Mouse (Mus musculus) urinary bladder, postnatal 25 days (tissue): ENCODE measurements around the gene Pou4f2.

Experiments
- DNase-seq: peaks from one replicate; pipeline ENCODE4 v3.0.0; 2022; ENCODE audit warnings: low spot score

Gene Pou4f2

DNA sequence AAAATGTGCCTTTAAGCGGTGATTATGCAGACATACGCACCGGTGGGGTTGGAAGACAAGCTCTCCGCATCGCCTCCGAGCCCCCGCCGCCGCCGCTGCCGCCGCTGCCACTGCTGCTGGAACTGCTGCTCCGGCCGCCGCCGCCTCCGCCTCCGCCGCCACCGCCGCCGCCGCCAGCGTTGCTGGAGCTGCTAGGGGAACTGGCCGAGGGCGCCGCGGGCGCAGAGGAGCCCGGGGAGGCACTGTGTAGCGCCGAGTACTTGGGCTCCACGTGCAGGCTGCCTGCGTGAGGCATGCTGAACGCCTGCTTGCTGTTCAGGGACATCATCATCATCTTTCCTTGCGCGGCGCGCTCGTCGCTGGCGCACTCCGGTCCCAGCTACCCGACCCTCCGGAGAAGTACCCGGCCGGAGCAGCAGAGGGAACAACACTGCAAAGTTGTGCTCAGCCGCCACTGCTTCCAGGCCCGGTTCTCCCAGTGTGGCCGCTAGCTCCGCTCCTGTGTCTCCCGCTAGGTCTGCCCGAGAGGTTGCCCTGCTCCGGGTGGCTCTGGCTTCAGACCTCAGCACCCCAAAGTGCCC lies at the start of gene Pou4f2:
Gene Pou4f2, minus strand, starts transcription at position 575 of the 581 bp plus-strand sequence.
- no peak for DNase-seq

- DNase-seq, result no peak
Measured at GRCm38 (mm10) chr8:78477051-78477829, 40.8 kb upstream of the Pou4f2 start.

DNA sequence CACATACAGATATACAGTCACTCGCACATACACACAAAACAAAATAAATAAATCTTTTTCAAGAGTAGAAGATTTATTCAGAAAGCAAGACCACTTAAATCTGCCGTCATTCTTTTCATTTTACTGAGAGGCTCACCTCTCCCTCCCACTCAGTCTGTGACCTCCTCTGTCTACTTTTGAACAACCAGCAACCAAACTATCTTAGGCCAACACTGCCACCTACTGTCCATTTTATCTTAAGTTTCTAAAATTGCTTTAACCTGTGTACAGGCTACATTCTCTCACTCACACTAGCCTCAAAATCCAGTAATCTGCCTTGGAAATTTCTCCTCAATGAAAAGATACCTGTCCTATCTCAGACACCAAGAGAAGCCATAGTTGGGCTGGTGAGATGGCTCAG lies 31.4 kb upstream of the Pou4f2 start:
- no peak for DNase-seq

- no peak for DNase-seq
Measured at GRCm38 (mm10) chr8:78463941-78464340, 27.5 kb upstream of the Pou4f2 start.

DNA sequence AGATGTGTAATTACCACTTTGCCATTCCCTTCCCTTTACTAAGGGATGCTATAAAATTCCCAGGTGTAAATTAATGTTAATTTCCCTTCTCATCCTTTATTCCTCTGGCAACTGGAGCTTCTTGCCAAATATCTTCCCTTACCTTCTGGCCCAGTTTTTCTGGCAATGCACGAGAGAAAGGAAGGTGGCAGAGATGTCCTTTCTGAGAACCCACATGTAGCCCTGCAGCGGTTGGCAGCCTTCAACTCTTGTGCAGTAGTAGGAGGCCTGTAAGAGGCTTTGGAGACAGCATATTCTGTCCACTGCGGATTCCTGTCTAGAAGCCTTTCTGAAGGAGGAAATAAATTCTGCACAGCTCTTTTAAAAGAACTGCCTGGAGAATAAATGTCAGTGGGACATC lies 20.0 kb upstream of the Pou4f2 start:
- no peak for DNase-seq

GRCm38 (mm10) chr8:78442781-78443180 lies 6.3 kb upstream of the Pou4f2 start:
- DNase-seq, result no peak

DNA sequence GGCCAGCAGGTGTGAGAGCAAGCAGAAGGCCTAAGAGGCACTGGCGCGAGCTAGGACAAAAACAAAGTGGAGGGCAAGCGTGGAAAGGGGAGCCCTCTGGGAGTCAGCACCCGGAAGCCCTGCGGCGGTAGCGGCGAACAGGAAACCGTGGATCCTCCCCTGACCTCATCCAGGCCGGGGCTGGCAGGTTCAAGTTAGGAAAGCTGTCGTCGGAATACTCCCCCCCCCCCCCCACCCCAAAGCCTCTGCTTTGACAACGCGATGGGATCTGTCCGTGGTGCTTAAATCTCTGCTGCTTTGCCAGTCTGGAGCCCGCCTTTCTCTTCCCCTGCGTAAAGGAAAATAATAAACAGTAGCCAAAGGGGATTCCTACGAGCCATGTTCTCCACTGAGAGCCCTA lies 1.7 kb upstream of the Pou4f2 start:
- peak; percentile 29 for DNase-seq

GRCm38 (mm10) chr8:78437140-78438045 lies 948 bp upstream of the Pou4f2 start:
- no peak for DNase-seq

GRCm38 (mm10) chr8:78436661-78437060 lies 216 bp upstream of the Pou4f2 start:
- DNase-seq, result no peak

DNA sequence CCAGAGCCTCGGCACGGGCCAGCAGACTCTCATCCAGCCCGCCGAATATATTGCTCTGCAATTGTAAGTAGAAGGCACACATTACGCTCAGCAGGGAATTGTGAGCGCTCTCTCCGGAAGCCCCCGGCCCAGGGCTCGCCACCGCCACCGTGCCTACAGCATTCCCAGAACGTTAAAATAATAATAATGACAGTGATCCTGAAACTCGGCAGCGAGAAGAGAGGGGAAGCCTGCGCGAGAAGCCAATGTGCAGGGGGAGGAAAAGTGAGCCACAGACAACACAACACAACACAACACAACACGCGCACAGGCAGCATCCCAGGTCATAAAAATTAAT lies 853 bp downstream of the Pou4f2 start:
- no peak for DNase-seq

- no peak for DNase-seq
Measured at GRCm38 (mm10) chr8:78434823-78435623, 1.4 kb downstream of the Pou4f2 start.

DNA sequence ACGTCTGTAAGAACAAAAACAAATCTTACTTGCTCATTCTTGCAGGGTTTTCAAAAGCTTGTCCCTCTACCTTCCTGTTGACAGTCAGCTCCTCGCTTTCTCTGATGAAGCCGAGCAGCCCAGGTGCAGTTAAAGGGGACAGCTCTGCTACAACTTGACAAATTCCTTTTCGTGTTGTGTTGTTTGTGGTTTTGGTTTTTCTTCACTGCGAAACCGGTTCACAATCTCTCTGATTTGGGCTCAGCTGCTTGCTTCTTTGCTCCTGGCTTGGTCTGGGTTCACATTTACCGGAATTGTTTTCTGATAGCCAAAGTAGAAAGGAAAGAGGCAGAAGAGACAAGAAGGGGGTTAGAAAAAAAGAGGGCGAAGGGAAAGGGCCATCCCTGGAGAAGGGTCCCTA lies 2.1 kb downstream of the Pou4f2 start:
- no peak for DNase-seq

- no peak for DNase-seq
Measured at GRCm38 (mm10) chr8:78433318-78433717, 3.1 kb downstream of the Pou4f2 start.

- no peak for DNase-seq
Measured at GRCm38 (mm10) chr8:78432451-78432850, 4.0 kb downstream of the Pou4f2 start.

GRCm38 (mm10) chr8:78431356-78431755 lies 5.1 kb downstream of the Pou4f2 start:
- DNase-seq, result peak; percentile 51

GRCm38 (mm10) chr8:78428148-78428547 lies 8.3 kb downstream of the Pou4f2 start:
- DNase-seq, result no peak

DNA sequence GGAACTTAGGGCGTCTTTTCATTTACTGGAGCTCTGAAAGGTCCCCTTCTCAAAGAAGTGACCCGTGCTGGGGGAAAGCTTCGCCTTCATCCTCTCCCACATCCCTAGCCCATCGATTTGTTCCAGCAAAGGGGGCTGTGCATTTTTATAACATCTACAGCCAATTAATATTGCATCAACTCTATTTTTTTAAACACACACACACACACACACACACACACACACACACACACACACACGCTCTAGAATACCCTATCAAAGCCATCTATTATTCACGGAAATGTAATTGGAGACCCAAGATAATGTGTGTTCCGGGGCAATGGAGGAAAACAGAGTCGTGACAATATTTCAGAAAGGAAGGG lies 8.7 kb downstream of the Pou4f2 start:
- no peak for DNase-seq

GRCm38 (mm10) chr8:78426875-78427768 lies 9.3 kb downstream of the Pou4f2 start:
- no peak for DNase-seq

- no peak for DNase-seq
Measured at GRCm38 (mm10) chr8:78426455-78426854, 10.0 kb downstream of the Pou4f2 start.

DNA sequence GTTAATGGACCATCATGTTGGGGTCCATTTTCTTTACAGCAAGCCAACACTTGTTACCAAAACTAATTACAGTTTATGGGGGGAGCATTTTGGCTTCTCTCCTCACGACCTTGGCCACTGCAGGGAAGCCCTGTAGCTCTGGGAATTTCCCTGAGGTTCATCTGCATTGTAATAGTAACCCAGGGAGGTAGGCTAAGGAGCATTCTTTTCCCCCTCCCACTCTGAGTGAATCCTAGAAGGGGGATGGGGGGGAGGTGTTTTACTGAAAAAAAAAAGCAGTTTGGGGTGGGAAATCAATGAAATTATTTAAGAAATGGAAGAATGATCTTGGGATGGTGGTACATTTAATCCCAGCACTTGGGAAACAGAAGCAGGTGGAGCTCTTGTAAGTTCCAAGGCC lies 12.5 kb downstream of the Pou4f2 start:
- DNase-seq, result no peak

- DNase-seq, result no peak
Measured at GRCm38 (mm10) chr8:78420101-78420503, 16.3 kb downstream of the Pou4f2 start.
